Mouse (Mus musculus) heart, embryonic 14.5 days (tissue): ENCODE data around the gene Rad51. TPM values are rescaled to one million over a fixed set of nuclear protein-coding genes. Genes with fewer than 3 reads are reported as not detected.

Experiments
- ATAC-seq: fragments of 200-750 bp; cut with Nextera tagmentation; 2 replicates; pipeline ENCODE4 v1.8.0; 2017; ENCODE audit warnings: low read depth, moderate TSS enrichment; ENCODE audit not compliant: insufficient number of reproducible peaks, insufficient read depth, low FRiP score
- H3K27ac ChIP-seq, 2 experiments: fragments of 200-500 bp in 1 of 2; fragments of 300-500 bp in 1 of 2; sonication (generic) in 1 of 2; replicated peaks in 1 of 2; 2 replicates each; pipeline ENCODE4 v1.5.1; 2012 to 2014; ENCODE audit warnings: low read depth in 2 of 2, low read length in 2 of 2, control low read depth in 1 of 2, mild to moderate bottlenecking in 1 of 2, mixed read lengths in 1 of 2; ENCODE audit not compliant: control insufficient read depth in 1 of 2, insufficient read depth in 1 of 2
- H3K27me3 ChIP-seq: fragments of 300-500 bp; sonication (generic); 2 replicates; pipeline ENCODE4 v1.6.1; 2014; ENCODE audit warnings: mild to moderate bottlenecking, low read length, control low read depth; ENCODE audit not compliant: control insufficient read depth, insufficient read depth
- H3K36me3 ChIP-seq: fragments of 300-500 bp; sonication (generic); 2 replicates; pipeline ENCODE4 v1.6.1; 2014; ENCODE audit warnings: mild to moderate bottlenecking, control low read depth, low read length, mixed read lengths; ENCODE audit not compliant: control insufficient read depth, insufficient read depth
- H3K4me1 ChIP-seq, 2 experiments: fragments of 200-500 bp in 1 of 2; fragments of 300-500 bp in 1 of 2; sonication (generic) in 1 of 2; 2 replicates each; pipeline ENCODE4 v1.6.1; 2012 to 2014; ENCODE audit warnings: low read length in 2 of 2, control low read depth in 1 of 2, mixed read lengths in 1 of 2; ENCODE audit not compliant: control insufficient read depth in 2 of 2, insufficient read depth in 2 of 2
- H3K4me2 ChIP-seq: fragments of 300-500 bp; sonication (generic); 2 replicates; pipeline ENCODE4 v1.6.1; 2014; ENCODE audit warnings: mild to moderate bottlenecking, low read length
- H3K4me3 ChIP-seq, 2 experiments: fragments of 200-500 bp in 1 of 2; fragments of 300-500 bp in 1 of 2; sonication (generic) in 1 of 2; 2 replicates each; pipeline ENCODE4 v1.5.1; 2012 to 2014; ENCODE audit warnings: low read length in 2 of 2, mild to moderate bottlenecking in 2 of 2, control low read depth in 1 of 2, low read depth in 1 of 2, moderate library complexity in 1 of 2; ENCODE audit not compliant: control insufficient read depth in 1 of 2, insufficient read depth in 1 of 2
- H3K9ac ChIP-seq: fragments of 300-500 bp; sonication (generic); 2 replicates; pipeline ENCODE4 v1.6.1; 2014; ENCODE audit warnings: mild to moderate bottlenecking, low read length
- H3K9me3 ChIP-seq: fragments of 300-500 bp; sonication (generic); 2 replicates; pipeline ENCODE4 v1.6.1; 2016; ENCODE audit warnings: low read length, control low read depth; ENCODE audit not compliant: control insufficient read depth
- WGBS: fragments of 180-500 bp; shearing (Covaris S2); extraction: QIAGEN DNeasy Blood & Tissue Kit; methylation state at CpG from one replicate; pipeline ENCODE4 v1.1.7; 2014; 5-methylcytosine and 5-hydroxymethylcytosine counted together
- polyA plus RNA-seq: library from polyadenylated mRNA; unstranded; fragments of >200 nt; fragmentation: Nextera tagmentation; extraction: Ambion mirVana; gene quantifications from 2 replicates; pipeline ENCODE4 v1.2.1, GENCODE M21; 2014

Rad51 gene
- polyA plus RNA-seq, 1 experiment from 2014 or later, result 27.3 TPM

DNA sequence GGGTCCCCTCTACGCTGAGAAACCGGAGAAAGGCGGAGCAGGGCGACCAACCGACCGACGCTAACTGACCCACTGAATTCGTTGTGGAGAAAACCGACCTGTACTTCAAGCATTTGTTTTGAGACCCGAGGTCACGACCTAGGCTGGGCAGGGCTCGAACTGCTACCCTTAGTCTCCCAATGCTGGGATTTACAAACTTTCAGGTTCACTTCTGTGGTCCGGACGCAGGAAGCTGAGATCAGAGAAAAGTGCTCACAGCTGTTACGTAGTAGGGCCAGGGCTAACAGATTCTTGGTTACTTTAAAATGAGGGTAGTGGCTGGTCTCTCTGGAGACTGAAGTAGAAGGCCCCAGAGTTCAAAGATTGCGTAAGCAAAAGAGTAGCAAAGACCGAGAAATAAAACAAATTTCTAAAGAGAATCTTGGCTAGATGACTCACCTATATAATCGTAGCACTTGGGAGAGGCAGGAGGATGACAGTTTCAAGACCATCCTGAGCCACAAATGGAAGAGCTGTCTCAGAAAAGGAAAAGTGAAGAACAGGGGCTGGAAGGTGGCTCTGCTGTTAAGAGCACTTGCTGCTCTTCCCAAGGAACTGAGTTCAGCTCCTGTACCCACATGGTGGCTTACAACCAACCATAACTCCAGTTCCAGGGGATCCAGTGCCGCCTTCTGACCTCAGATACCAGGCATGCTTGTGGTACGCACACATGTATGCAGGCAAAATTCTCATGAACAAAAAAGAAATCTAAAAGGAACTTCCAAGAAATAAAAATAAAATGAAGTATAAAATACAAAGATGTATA, 730 bp downstream of the Rad51 start:
- peak overlapping the region; percentile 97 for H3K4me2 ChIP-seq
- H3K9me3 ChIP-seq, result no peaks in the 10 kb centered on the region
- no peak for ATAC-seq
- peaks cover 2 to 14% of the 10 kb centered on the region in 2 experiments; a peak in 3 of 4 replicates for H3K4me1 ChIP-seq
- peak overlapping the region; percentile 79 to 88 for H3K4me3 ChIP-seq
- no peak overlapping the region for H3K27ac ChIP-seq
- 12% methylated on average over 20 of the region's 20 CpGs for WGBS
- H3K36me3 ChIP-seq, result peaks cover 21% of the 10 kb centered on the region
- no peaks in the 10 kb centered on the region for H3K27me3 ChIP-seq
- H3K9ac ChIP-seq, result peak overlapping the region; percentile 79

DNA sequence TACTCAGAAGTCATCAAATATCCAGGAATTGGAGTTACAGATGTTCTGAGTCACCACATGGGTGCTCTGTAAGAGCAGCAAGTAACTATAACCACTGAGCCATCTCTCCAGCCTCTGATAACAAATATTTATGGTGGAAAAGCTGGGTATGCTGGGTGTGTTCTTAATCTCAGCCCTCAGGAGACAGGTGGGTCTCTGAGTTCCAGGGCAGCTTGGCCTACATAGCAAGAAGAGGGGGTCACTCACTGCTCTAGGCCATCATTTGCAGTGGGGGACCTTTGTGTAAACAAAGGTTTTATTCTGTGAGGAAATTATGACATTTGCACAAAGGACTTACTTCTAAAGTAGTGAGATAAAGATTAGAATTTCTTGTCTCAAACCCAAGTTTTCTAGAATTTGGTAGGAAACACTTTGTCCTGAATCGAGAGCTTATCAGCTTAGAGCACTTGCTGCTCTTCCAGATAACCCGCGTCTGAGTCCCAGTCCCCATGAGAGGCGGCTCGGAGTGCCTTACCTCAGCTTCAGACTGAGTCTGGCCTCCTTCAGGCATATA, 23.8 kb downstream of the Rad51 start:
- ATAC-seq, result no peak
- H3K27ac ChIP-seq, result no peak overlapping the region

DNA sequence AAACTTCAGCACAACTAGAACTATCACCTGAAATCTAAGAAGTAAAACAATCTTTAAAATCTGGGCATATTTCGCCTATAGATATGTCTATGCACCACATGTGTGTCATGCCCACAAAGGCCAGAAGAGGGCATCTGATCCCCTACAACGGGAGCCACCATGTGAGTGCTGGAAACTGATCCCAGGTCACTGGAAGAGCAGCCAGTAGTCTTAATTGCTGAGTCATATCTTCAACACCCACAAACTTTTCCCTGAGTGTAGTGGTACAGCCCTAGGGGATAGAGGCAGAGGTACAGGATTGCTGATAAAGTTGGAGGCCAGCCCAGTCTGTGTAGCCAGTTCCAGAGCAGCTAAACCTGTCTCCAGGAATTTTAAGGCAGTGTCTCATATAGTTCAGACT, 32.6 kb downstream of the Rad51 start:
- ATAC-seq, result no peak
- 88% methylated on average over 2 of the region's 2 CpGs for WGBS
- Histone ChIP-seq H3K4me1 (no peaks in the 10 kb centered on the region), H3K27me3 (no peaks in the 10 kb centered on the region), H3K9me3 (peaks cover 3% of the 10 kb centered on the region; the same call in 1 of the 2 replicates), H3K36me3 (peaks cover 100% of the 10 kb centered on the region), H3K9ac (no peak overlapping the region), H3K4me3 (no peak overlapping the region), H3K27ac (no peak overlapping the region), H3K4me2 (no peak overlapping the region)

More for the DNA sequence above, 23.8 kb downstream of the Rad51 start:
- H3K27me3 ChIP-seq, result no peaks in the 10 kb centered on the region
- H3K4me3 ChIP-seq, result no peak overlapping the region
- no peaks in the 10 kb centered on the region for H3K9me3 ChIP-seq
- peaks cover 87% of the 10 kb centered on the region for H3K36me3 ChIP-seq
- H3K4me2 ChIP-seq, result no peak overlapping the region
- no peaks in the 10 kb centered on the region for H3K4me1 ChIP-seq
- H3K9ac ChIP-seq, result no peak overlapping the region
- WGBS, result 19% methylated on average over 5 of the region's 5 CpGs

DNA sequence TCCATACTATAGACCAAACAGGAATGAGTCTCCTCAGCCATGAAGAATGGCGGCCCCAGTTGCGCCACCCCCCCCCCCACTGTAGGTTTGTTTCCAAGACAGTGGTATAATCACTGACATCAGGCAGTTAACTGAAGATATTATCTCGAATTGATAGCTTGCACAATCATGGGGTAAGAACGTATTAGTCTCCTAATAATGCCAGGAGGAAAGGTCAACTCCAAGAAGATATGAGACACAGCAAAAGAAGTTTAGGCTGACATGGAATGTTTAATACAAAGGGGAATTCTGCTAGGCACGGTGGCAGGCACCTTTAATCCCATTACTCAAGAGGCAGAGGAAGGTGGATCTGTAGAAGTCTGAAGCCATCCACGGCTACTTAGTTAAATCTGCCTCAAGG, 33.8 kb downstream of the Rad51 start:
- no peak overlapping the region for H3K4me3 ChIP-seq
- WGBS, result 72% methylated on average over 6 of the region's 6 CpGs
- no peaks in the 10 kb centered on the region for H3K4me1 ChIP-seq
- H3K27me3 ChIP-seq, result no peaks in the 10 kb centered on the region
- ATAC-seq, result no peak
- peaks cover 3% of the 10 kb centered on the region; the same call in 1 of the 2 replicates for H3K9me3 ChIP-seq
- no peak overlapping the region for H3K4me2 ChIP-seq
- H3K36me3 ChIP-seq, result peaks cover 100% of the 10 kb centered on the region
- H3K9ac ChIP-seq, result no peak overlapping the region
- H3K27ac ChIP-seq, result no peak overlapping the region

DNA sequence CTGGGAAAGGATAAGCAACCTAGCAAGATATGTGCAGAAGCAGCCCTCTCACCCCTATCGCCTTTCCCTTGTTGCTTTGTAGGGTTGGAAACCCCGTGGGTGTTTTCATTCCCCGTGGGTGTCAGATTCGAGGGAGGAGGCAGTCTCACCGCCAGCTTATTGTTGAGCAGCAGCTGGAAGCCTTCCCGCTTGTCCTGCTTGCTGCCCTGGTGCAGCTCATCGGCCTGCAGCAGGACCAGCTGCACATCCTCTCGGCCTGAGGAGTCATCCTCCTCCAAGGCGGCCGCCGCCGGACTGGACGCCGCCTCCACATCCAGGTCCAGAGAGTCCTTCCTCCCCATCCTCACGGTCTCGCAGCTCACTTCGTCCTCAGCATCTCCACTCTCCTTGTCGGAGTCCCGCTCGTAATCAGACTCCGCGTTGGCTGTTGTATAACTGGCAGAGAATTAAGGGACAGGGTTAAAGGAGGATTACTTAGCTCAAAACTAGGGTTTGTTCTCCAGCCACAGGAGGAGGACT, 34.6 kb downstream of the Rad51 start:
- no peak overlapping the region; a peak in 1 of 4 replicates for H3K27ac ChIP-seq
- H3K4me2 ChIP-seq, result no peak overlapping the region
- 82% methylated on average over 22 of the region's 22 CpGs for WGBS
- no peak overlapping the region for H3K4me3 ChIP-seq
- H3K9ac ChIP-seq, result no peak overlapping the region
- peaks cover 3% of the 10 kb centered on the region; the same call in 1 of the 2 replicates for H3K9me3 ChIP-seq
- no peaks in the 10 kb centered on the region; a peak in 1 of 4 replicates for H3K4me1 ChIP-seq
- peaks cover 100% of the 10 kb centered on the region for H3K36me3 ChIP-seq
- ATAC-seq, result no peak
- H3K27me3 ChIP-seq, result no peaks in the 10 kb centered on the region

DNA sequence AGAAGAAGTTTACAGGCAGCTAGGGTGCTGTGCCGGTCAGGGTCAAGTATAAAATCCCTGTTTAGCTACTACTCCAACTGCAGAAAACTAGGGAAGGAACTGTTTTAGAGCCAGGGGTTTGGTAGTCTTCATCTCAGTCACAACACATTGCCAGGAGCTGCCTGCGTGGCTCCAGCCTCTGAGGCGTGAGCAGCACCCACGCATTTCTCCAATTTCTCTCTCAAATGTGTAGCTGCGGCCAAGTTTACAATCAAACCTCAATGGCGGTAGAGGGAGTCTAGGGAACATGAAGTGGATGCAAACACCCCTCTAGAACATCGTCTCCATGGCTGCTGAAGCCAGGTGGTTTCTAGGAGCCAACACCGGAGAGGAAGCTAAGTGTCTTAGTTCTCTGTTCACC, 35.2 kb downstream of the Rad51 start:
- Histone ChIP-seq H3K9me3 (peaks cover 3% of the 10 kb centered on the region; the same call in 1 of the 2 replicates), H3K4me3 (no peak overlapping the region), H3K27me3 (no peaks in the 10 kb centered on the region), H3K36me3 (peaks cover 100% of the 10 kb centered on the region), H3K4me2 (no peak overlapping the region), H3K4me1 (peaks cover 0 to 2% of the 10 kb centered on the region in 2 experiments; a peak in 1 of 4 replicates), H3K27ac (no peak overlapping the region; a peak in 1 of 4 replicates), H3K9ac (no peak overlapping the region)
- WGBS, result 83% methylated on average over 8 of the region's 8 CpGs
- no peak for ATAC-seq

DNA sequence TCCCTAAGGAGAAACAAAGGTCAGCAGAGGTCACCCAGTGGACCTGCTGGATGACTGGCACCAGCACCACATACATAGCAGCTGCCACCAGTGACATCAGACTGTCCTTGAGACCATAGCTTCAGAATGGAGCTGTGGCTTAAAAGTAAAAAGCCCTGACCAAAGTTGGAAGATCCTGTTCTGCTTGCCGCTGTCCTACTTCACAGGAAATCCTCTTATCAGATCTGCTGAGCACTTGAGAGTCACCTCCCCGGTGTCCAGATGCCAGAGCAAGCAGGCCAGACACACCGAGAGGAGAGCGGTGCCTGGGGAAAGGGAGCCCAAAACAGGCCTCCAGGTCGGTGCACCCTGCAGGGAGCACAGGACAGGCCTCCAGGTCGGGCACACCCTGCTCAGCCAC, 39.7 kb downstream of the Rad51 start:
- no peaks in the 10 kb centered on the region for H3K9me3 ChIP-seq
- H3K27ac ChIP-seq, result no peak overlapping the region
- H3K4me1 ChIP-seq, result peaks cover 2 to 12% of the 10 kb centered on the region in 2 experiments; a peak in 3 of 4 replicates
- peaks cover 73% of the 10 kb centered on the region for H3K36me3 ChIP-seq
- ATAC-seq, result no peak
- no peaks in the 10 kb centered on the region for H3K27me3 ChIP-seq
- no peak overlapping the region for H3K9ac ChIP-seq
- 32% methylated on average over 6 of the region's 6 CpGs for WGBS
- H3K4me2 ChIP-seq, result no peak overlapping the region
- H3K4me3 ChIP-seq, result no peak overlapping the region
